Mouse (Mus musculus): ENCODE data around the gene Cideb. TPM values are rescaled to one million over a fixed set of nuclear protein-coding genes. Genes with fewer than 3 reads are reported as not detected.
A peak's percentile ranks its signal among the peaks of the same experiment; 100 is the strongest.
"Not testable (repeated sequence)": the region's sequence is repeated elsewhere in the genome, so short reads cannot be mapped to it uniquely, and the experiment has no call there.

Gene Cideb
- polyA plus RNA-seq, 1 experiment from 2014 or later: 0.58 TPM

DNA sequence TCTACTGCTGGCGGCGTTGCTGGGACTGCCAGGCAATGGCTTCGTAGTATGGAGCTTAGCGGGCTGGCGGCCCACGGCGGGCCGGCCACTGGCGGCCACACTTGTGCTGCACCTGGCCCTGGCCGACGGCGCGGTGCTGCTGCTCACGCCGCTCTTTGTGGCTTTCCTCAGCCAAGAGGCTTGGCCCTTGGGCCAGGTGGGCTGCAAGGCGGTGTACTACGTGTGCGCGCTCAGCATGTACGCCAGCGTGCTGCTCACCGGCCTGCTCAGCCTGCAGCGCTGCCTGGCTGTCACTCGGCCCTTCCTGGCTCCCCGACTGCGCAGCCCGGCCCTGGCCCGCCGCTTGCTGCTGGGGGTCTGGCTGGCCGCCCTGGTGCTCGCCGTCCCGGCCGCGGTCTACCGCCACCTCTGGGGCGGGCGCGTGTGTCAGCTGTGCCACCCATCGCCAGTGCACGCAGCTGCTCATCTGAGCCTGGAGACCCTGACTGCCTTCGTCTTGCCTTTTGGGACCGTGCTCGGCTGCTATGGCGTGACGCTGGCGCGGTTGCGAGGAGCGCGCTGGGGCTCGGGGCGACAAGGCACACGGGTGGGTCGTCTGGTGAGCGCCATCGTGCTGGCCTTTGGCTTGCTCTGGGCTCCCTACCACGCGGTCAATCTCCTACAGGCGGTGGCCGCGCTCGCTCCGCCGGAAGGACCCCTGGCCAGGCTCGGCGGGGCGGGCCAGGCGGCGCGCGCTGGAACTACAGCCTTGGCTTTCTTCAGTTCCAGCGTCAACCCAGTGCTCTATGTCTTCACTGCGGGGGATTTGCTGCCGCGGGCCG lies 4.0 kb upstream of the Cideb start:
- H3K27me3 ChIP-seq: peaks cover 36% of the 10 kb centered on the region

DNA sequence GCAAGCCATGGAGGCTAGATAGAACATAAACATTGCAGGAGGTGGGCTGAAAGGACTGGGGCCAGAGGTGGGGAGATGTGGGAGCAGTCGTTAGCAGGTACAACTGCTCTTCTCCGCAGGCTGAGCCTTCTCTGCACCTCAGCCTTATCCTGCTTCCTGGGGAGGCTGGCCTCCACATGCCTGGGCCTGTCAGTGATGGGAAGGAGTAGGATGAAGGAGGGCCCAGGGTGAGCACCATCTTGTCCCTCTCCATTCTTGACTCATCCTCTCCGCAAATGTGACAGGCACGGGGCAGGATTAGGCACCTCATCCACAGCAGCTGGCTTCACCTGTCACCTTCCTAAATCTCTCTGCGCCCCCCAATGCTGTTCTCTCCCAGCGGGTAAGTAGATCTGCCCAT lies 2.9 kb upstream of the Cideb start, which contains the start of gene Ltb4r2:
TSS of gene Ltb4r2 (plus strand) at position 266 of the 400 bp plus-strand sequence.
- Histone ChIP-seq H3K36me3 (peaks cover 3% of the 10 kb centered on the region; the same call in 1 of the 2 replicates), H3K9me3 (no peaks in the 10 kb centered on the region), H3K4me3 (peak within 1 kb of the TSS; percentile 59), H3K4me2 (peak within 1 kb of the TSS; percentile 96), H3K27ac (peak within 1 kb of the TSS; percentile 79), H3K27me3 (peaks cover 27% of the 10 kb centered on the region), H3K9ac (peak within 1 kb of the TSS; percentile 74), H3K4me1 (peaks cover 30% of the 10 kb centered on the region)
- 67% methylated on average over 6 of the region's 6 CpGs for WGBS
- ATAC-seq (ENCODE audit: insufficient number of reproducible peaks, low FRiP score, low TSS enrichment, low read depth): no peak

More for the DNA sequence above, 4.0 kb upstream of the Cideb start:
- Histone ChIP-seq H3K36me3 (no peaks in the 10 kb centered on the region), H3K4me3 (peak overlapping the region; percentile 59), H3K4me2 (peak overlapping the region; percentile 96), H3K4me1 (peaks cover 31% of the 10 kb centered on the region), H3K27ac (peak overlapping the region; percentile 79), H3K9me3 (no peaks in the 10 kb centered on the region), H3K9ac (peak overlapping the region; percentile 74)
- ATAC-seq (ENCODE audit: insufficient number of reproducible peaks, low FRiP score, low TSS enrichment, low read depth): peak; percentile 59
- WGBS: under 1% methylated on average over 77 of the region's 77 CpGs

DNA sequence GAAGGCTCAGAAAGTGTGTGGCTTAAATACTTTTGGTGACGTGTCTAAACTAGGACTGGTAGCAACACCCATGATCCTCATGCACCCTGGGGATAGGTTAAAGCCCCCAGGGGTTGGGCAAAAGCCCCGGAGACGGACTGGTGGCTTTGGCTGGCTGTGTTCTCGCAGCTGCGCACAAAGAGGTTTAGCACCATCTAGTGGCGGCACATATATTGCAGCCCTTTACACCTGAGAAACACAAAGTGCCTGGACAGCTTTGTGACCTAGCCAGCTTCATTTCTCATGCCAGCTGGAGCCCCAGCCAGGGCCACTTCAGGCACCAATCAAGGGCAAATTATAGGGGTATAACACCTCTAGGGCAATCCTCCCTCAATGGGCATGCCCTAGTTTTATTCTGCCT lies 1.9 kb upstream of the Cideb start:
- Histone ChIP-seq H3K27me3 (peaks cover 21% of the 10 kb centered on the region; the same call in 1 of the 2 replicates), H3K4me2 (peak overlapping the region; percentile 35), H3K4me3 (peak overlapping the region; percentile 7; the same call in 1 of the 2 replicates), H3K36me3 (peaks cover 13% of the 10 kb centered on the region), H3K4me1 (peaks cover 30% of the 10 kb centered on the region)
- not testable (repeated sequence) for H3K27ac ChIP-seq; H3K9ac ChIP-seq; H3K9me3 ChIP-seq; ATAC-seq (ENCODE audit: insufficient number of reproducible peaks, low FRiP score, low TSS enrichment, low read depth)
- 1% methylated on average over 6 of the region's 6 CpGs for WGBS

DNA sequence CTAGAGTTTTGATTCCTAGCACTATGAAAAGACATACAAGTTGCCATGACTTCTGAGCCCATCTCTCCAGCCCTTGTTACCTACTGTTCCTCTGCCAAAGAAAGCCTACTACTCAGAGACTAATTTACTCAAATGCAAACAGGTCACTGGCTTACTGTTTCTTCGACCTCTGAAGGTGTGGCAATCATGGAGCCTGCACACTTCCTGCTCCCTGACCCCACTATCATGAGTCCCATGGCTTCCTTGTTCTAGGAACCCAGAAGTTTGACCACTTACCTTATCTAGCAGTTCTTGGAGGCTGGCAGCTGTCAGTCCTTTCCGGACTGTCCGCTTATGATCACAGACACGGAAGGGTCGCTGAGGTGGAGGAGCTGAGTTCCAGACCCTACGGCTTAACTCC lies 692 bp downstream of the Cideb start:
- Histone ChIP-seq H3K27ac (no peak overlapping the region), H3K4me1 (peaks cover 23% of the 10 kb centered on the region), H3K9me3 (no peaks in the 10 kb centered on the region), H3K4me3 (no peak overlapping the region), H3K4me2 (no peak overlapping the region), H3K36me3 (peaks cover 39% of the 10 kb centered on the region), H3K27me3 (peaks cover 12% of the 10 kb centered on the region; the same call in 1 of the 2 replicates), H3K9ac (no peak overlapping the region)
- WGBS: 85% methylated on average over 6 of the region's 6 CpGs
- no peak for ATAC-seq (ENCODE audit: insufficient number of reproducible peaks, low FRiP score, low TSS enrichment, low read depth)

DNA sequence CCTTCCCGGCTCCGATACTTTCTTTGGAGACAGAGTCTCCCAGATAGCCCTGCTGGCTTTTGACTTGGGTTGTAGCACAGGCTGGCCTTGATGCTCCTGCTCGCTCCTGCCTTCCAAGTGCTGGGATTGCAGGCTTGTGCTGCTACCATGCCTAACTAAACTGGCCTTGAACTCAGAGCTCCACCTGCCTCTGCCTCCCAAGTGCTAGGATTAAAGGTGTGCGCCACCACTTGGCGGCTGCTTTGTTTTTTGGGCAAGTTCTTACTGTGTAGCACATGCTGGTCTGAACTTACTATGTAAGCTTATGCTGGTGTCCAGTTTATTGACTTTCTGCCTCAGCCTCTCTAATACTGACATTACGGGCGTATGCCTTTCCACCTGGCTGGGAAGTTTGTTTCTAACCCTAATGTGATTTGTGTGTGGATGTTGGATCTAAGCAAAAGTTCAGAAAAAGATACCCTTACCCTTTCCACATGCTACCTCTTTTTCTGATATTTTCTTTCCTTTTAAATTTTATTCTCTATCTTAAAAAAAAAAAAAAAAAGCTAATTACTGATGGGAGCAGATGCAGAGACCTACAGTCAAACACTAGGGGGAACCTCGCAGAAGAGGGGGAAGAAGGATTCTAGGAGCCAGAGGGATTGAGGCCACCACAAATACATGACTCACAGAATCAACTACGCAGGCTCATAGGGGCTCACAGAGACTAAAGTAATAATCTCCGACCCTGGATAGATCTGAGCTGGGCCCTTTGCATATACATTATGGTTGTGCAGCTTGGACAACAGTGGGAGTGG lies 11.0 kb downstream of the Cideb start:
- no peak for ATAC-seq (ENCODE audit: insufficient number of reproducible peaks, low FRiP score, low TSS enrichment, low read depth)
- H3K27ac ChIP-seq: no peak overlapping the region
- peaks cover 32% of the 10 kb centered on the region for H3K4me1 ChIP-seq
- H3K9me3 ChIP-seq: no peaks in the 10 kb centered on the region
- peaks cover 47% of the 10 kb centered on the region for H3K36me3 ChIP-seq
- peak overlapping the region; percentile 89 for H3K4me3 ChIP-seq
- no peak overlapping the region for H3K9ac ChIP-seq
- 88% methylated on average over 10 of the region's 10 CpGs for WGBS
- H3K4me2 ChIP-seq: peak overlapping the region; percentile 90; the same call in 1 of the 2 replicates
- no peaks in the 10 kb centered on the region for H3K27me3 ChIP-seq

DNA sequence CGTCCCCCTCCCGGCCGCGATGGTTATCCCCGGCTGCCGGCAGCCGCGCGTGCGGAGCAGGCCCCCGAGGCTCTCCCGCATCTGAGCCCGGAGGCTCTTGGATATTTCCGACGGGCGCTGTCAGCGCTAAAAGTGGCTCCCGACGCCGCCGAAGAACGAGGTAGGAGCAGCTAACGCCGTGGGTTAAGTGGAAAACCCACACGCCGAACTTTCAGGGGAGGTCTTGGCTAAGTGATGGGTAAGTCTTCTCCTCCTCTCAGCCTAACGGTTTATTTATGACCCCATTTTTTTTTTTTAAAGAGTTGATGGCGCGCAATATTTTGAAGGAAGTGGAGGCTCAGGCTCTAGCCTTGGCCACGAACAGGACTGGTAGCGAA lies 12.4 kb downstream of the Cideb start:
- peaks cover 32% of the 10 kb centered on the region for H3K4me1 ChIP-seq
- peak overlapping the region; percentile 67 for H3K9ac ChIP-seq
- peak overlapping the region; percentile 90 for H3K4me2 ChIP-seq
- no peaks in the 10 kb centered on the region for H3K27me3 ChIP-seq
- H3K4me3 ChIP-seq: peak overlapping the region; percentile 89
- no peaks in the 10 kb centered on the region for H3K9me3 ChIP-seq
- WGBS: under 1% methylated on average over 31 of the region's 31 CpGs
- H3K36me3 ChIP-seq: peaks cover 47% of the 10 kb centered on the region
- H3K27ac ChIP-seq: peak overlapping the region; percentile 65
- ATAC-seq (ENCODE audit: insufficient number of reproducible peaks, low FRiP score, low TSS enrichment, low read depth): no peak

DNA sequence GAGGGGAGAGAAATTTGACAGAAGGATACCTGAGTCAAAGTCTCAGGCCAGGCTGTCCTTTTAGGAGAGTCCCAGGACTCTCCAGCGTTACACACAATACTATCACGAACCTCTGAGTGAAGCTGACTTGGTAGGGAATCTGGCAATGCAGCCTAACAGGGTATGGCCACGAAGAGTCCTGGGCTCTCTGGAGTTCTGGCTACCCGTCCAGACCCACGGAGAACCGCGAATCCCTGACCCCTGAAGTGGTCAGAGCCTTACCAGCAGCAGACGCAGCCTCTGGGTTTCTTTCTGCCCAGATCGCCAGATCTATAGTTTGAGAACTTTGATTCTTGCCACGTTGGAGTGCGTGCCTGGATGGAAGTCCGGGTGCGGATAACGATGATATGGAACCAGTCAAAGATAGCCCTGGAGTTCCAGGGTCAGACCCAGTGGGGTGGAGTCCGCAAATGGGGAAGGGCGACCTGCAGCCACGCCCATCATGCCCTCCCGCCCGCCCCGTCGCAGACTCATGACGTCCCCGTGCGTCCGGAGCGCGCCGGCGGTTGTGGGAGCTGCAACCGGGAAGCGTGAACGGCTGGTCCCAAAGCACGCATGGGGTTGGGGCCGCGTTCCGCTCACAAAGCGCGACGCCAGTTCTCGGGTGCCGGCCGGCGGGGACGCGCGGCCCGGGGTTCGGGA lies 12.9 kb downstream of the Cideb start, which contains the start of the genes Dhrs1 and Nop9:
TSS of gene Dhrs1 (minus strand) at position 511 of the 681 bp plus-strand sequence.
TSS of gene Nop9 (plus strand) at position 514 of the 681 bp plus-strand sequence.
- Histone ChIP-seq H3K4me3 (peak within 1 kb of the TSS; percentile 89), H3K36me3 (peaks cover 47% of the 10 kb centered on the region), H3K9ac (peak within 1 kb of the TSS; percentile 67), H3K27me3 (no peaks in the 10 kb centered on the region), H3K9me3 (no peaks in the 10 kb centered on the region), H3K27ac (peak within 1 kb of the TSS; percentile 65), H3K4me1 (peaks cover 32% of the 10 kb centered on the region), H3K4me2 (peak within 1 kb of the TSS; percentile 90)
- WGBS: 1% methylated on average over 48 of the region's 48 CpGs
- peak; percentile 81 for ATAC-seq (ENCODE audit: insufficient number of reproducible peaks, low FRiP score, low TSS enrichment, low read depth)

DNA sequence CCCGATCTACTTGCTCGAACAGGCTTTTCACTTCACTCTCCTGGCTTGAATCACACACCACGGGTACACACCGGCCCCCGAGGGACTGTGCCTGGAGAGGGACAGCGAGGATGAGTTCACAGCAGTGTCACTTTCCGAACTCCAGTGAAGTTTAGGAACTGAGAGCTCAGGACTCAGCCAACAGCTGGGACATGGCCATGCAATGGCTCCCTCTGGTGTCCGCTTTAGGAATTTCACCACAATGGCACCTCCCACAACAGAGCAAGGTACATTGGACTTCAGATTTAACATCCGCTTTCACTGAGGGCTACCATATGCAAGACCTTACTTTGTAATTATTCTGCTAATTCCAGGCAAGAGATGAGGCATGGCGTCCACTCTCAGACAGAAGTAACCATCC lies 14.5 kb downstream of the Cideb start:
- H3K4me3 ChIP-seq: peak overlapping the region; percentile 15; the same call in 1 of the 2 replicates
- WGBS: 20% methylated on average over 10 of the region's 10 CpGs
- ATAC-seq (ENCODE audit: insufficient number of reproducible peaks, low FRiP score, low TSS enrichment, low read depth): peak; percentile 49; the same call in 1 of the 2 replicates

DNA sequence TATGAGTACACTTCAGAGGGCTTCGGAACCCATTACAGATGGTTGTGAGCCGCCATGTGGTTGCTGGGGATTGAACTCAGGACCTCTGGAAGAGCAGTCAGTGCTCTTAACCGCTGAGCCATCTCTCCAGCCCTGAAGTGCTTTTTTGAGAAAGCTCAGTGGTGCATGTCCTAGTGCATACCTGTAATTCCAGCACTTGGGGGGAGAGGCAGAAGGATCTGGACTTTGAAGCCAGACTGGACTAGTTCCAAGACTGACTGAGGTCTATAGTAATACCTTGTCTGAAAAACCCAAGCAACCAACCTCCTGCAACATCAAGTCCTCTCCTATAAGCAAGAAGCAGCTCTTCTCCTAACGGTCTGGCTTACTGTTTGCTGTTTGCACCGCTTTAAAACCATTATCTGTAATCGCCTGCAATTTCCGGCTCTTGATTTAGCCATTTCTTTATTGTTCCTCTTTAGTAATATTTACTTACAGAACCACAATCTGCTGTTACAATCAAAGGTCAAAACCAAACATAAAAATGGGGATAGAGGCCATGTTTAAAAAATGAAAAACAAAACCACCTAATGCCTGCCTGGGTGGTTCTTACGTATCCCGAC lies 21.1 kb downstream of the Cideb start:
- Histone ChIP-seq H3K4me1 (no peaks in the 10 kb centered on the region), H3K27ac (no peak overlapping the region), H3K9me3 (no peaks in the 10 kb centered on the region), H3K4me3 (no peak overlapping the region), H3K4me2 (no peak overlapping the region), H3K36me3 (peaks cover 39% of the 10 kb centered on the region), H3K27me3 (no peaks in the 10 kb centered on the region), H3K9ac (no peak overlapping the region)
- WGBS: 82% methylated on average over 9 of the region's 9 CpGs
- ATAC-seq (ENCODE audit: insufficient number of reproducible peaks, low FRiP score, low TSS enrichment, low read depth): no peak

More for the DNA sequence above, 14.5 kb downstream of the Cideb start:
- Histone ChIP-seq H3K36me3 (peaks cover 48% of the 10 kb centered on the region), H3K27me3 (no peaks in the 10 kb centered on the region), H3K9ac (no peak overlapping the region), H3K9me3 (no peaks in the 10 kb centered on the region), H3K27ac (no peak overlapping the region), H3K4me2 (peak overlapping the region; percentile 45), H3K4me1 (peaks cover 32% of the 10 kb centered on the region)

DNA sequence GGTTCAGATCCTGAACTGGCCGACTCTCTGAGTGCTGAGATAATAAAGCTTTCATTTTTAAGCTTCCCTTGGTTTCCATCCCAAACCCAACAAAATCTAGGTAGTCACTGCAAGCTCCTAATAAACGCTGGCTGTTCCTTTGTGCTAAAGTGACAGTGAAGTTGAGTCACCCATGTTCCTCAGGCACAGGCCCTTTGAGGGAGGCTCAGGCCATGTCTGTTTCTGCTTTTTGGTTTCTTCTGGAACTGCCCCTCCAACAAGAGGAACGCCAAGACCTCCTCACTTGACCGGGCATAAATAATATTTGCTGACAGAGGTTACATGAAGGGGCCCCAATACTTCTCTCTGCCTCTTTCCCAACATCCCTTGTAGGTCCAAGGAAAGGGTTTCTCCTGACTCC lies 22.5 kb downstream of the Cideb start:
- Histone ChIP-seq H3K4me2 (no peak overlapping the region), H3K27me3 (no peaks in the 10 kb centered on the region), H3K9ac (no peak overlapping the region), H3K9me3 (no peaks in the 10 kb centered on the region), H3K27ac (no peak overlapping the region), H3K4me1 (no peaks in the 10 kb centered on the region), H3K4me3 (no peak overlapping the region), H3K36me3 (peaks cover 25% of the 10 kb centered on the region)
- ATAC-seq (ENCODE audit: insufficient number of reproducible peaks, low FRiP score, low TSS enrichment, low read depth): no peak
- WGBS: 75% methylated on average over 4 of the region's 4 CpGs

DNA sequence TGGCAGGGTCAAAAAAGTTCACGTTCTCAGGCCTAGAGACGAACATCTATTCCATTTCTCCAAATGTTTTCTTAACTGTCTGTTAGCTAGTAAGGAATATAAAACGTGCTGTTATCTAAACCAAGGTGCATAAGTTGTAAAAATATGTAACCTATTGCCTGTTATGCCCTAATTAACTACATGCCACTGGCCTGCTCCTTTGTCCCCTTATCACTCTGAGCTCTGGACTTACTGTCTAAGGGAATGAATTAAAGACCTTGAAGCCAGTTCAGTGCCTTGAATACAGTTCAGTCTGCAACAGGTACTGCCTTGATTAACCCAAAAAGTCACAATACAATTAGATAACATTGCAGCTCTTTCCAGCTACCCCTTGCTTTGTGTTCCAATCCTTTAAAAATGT lies 22.9 kb downstream of the Cideb start:
- Histone ChIP-seq H3K27me3 (no peaks in the 10 kb centered on the region), H3K4me2 (no peak overlapping the region), H3K27ac (no peak overlapping the region), H3K9ac (no peak overlapping the region), H3K9me3 (no peaks in the 10 kb centered on the region), H3K4me1 (no peaks in the 10 kb centered on the region), H3K4me3 (no peak overlapping the region), H3K36me3 (peaks cover 21% of the 10 kb centered on the region)
- WGBS: 69% methylated on average over 3 of the region's 3 CpGs
- no peak for ATAC-seq (ENCODE audit: insufficient number of reproducible peaks, low FRiP score, low TSS enrichment, low read depth)
